Mouse (Mus musculus) liver, adult 10 weeks (tissue): Measurements from ENCODE around the gene Nt5c3b. TPM values are rescaled to one million over a fixed set of nuclear protein-coding genes. Genes with fewer than 3 reads are reported as not detected.

Experiments used
- polyA plus RNA-seq: library from polyadenylated mRNA; stranded (reverse); fragments of 350-450 nt; fragmentation: Illumina TruSeq; extraction: RNeasy Lipid Tissue Mini Kit (QIAGEN cat#74804); gene quantifications from one replicate; pipeline ENCODE4 v1.2.3, GENCODE M21; 2014; ENCODE audit warnings: low read depth, low replicate concordance

The Nt5c3b gene
- 1.7 TPM for polyA plus RNA-seq

GRCm38 (mm10) chr11:100441797-100442196, at the start of gene Nt5c3b, which contains the start of gene Klhl10:
Gene Nt5c3b, minus strand, starts transcription at chr11:100441808.
Gene Klhl10, plus strand, starts transcription at chr11:100441917.

GRCm38 (mm10) chr11:100472197-100472934, 30.8 kb upstream of the Nt5c3b start, which contains the start of gene Klhl11:
Gene Klhl11, minus strand, starts transcription at chr11:100472741.

GRCm38 (mm10) chr11:100414914-100415822, 26.4 kb downstream of the Nt5c3b start, which contains the start of gene Fkbp10:
Gene Fkbp10, plus strand, starts transcription at chr11:100415697.

GRCm38 (mm10) chr11:100414021-100414913, 27.3 kb downstream of the Nt5c3b start, which contains the start of gene P3h4:
Gene P3h4, minus strand, starts transcription at chr11:100414836.

GRCm38 (mm10) chr11:100397600-100398389, 43.8 kb downstream of the Nt5c3b start, which contains the start of gene Jup:
Gene Jup, minus strand, starts transcription at chr11:100397763.

Other genes with a start within 250 kb of the Nt5c3b start
- gene Krt9, start 248.6 kb downstream of the Nt5c3b start, polyA plus RNA-seq: not detected
- gene Krt14, start 234.3 kb downstream of the Nt5c3b start, polyA plus RNA-seq: not detected
- gene Krt16, start 192.9 kb downstream of the Nt5c3b start, polyA plus RNA-seq: not detected
- not detected for gene Krt17, start 180.8 kb downstream of the Nt5c3b start, polyA plus RNA-seq
- not detected for gene Krt42, start 171.9 kb downstream of the Nt5c3b start, polyA plus RNA-seq
- 1,293 TPM for gene Eif1, start 121.9 kb downstream of the Nt5c3b start, polyA plus RNA-seq
- gene Gast, start 107.4 kb downstream of the Nt5c3b start, polyA plus RNA-seq: not detected
- gene Hap1, start 85.7 kb downstream of the Nt5c3b start, polyA plus RNA-seq: 0.45 TPM
- 1.7 TPM for gene Jup, start 44.0 kb downstream of the Nt5c3b start, polyA plus RNA-seq
- gene P3h4, start 27.0 kb downstream of the Nt5c3b start, polyA plus RNA-seq: not detected
- gene Fkbp10, start 26.1 kb downstream of the Nt5c3b start, polyA plus RNA-seq: not detected
- not detected for gene Klhl10, start 109 bp upstream of the Nt5c3b start, polyA plus RNA-seq
- gene Klhl11, start 30.9 kb upstream of the Nt5c3b start, polyA plus RNA-seq: 1.7 TPM
- 70.6 TPM for gene Acly, start 86.2 kb upstream of the Nt5c3b start, polyA plus RNA-seq
- not detected for gene Ttc25, start 103.8 kb upstream of the Nt5c3b start, polyA plus RNA-seq
- 3.5 TPM for gene Cnp, start 133.1 kb upstream of the Nt5c3b start, polyA plus RNA-seq
- 2.1 TPM for gene Nkiras2, start 177.4 kb upstream of the Nt5c3b start, polyA plus RNA-seq
- gene Dnajc7, start 178.4 kb upstream of the Nt5c3b start, polyA plus RNA-seq: 75.5 TPM